Mouse (Mus musculus): ENCODE measurements at regions not wholly inside any gene's neighbourhood (a gene's known extent, or its start where the extent isn't known, plus 50 kb on each side); places are given as distances from the start of the nearest gene placed in this dataset.

- no peak overlapping the region for H3K4me2 ChIP-seq (replicated peaks; ENCODE audit: low read depth)
- no peaks in the 10 kb centered on the region for H3K9me3 ChIP-seq (ENCODE audit: control insufficient read depth)
- ATAC-seq = no peak
- no peaks in the 10 kb centered on the region for H3K27me3 ChIP-seq (replicated peaks; ENCODE audit: control insufficient read depth, insufficient read depth, low read length)
- WGBS = 73% methylated on average over 4 of the region's 4 CpGs
- H3K4me1 ChIP-seq (replicated peaks; ENCODE audit: control insufficient read depth, insufficient read depth, low read length) = no peaks in the 10 kb centered on the region
- no peak for TF ChIP-seq CTCF (IDR thresholded peaks at IDR 0.05; ENCODE audit: low read depth)
- no peak overlapping the region for H3K4me3 ChIP-seq (ENCODE audit: low read depth, low read length)
- no peaks in the 10 kb centered on the region for H3K36me3 ChIP-seq (ENCODE audit: control insufficient read depth, insufficient read depth)
- H3K27ac ChIP-seq (ENCODE audit: low read depth, low read length) = no peak overlapping the region
- no peak overlapping the region for H3K9ac ChIP-seq (ENCODE audit: low read depth, low read length)
These were observed 158.7 kb upstream of the Krr1 start for GRCm38 (mm10) chr10:111813736-111814135.

DNA sequence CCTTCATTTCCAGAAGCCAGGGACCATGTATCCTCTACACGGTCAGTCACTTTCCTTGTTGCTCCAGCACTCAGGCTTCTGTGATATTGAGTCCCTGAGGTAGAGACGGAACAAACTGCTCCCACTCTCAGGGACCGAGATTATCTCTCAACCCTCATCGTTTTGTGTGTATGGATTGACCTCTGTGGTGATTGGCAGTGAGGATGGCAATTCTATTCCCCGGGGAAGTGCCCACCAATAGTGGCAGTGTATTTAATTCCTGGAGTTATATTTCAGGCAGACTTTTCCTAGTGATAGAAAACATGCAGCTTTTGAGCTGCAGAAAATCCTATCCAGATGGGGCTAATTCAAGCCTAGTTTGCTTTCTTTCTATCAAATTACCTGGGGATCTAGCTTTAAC, 157.8 kb upstream of the Krr1 start:
- ATAC-seq = no peak

GRCm38 (mm10) chr10:111815160-111815559, 157.3 kb upstream of the Krr1 start:
- Histone ChIP-seq H3K9me3 (ENCODE audit: control insufficient read depth) (no peaks in the 10 kb centered on the region), H3K4me2 (replicated peaks; ENCODE audit: low read depth) (no peak overlapping the region), H3K27me3 (replicated peaks; ENCODE audit: control insufficient read depth, insufficient read depth, low read length) (no peaks in the 10 kb centered on the region), H3K36me3 (ENCODE audit: control insufficient read depth, insufficient read depth) (no peaks in the 10 kb centered on the region), H3K4me3 (ENCODE audit: low read depth, low read length) (no peak overlapping the region), H3K9ac (ENCODE audit: low read depth, low read length) (no peak overlapping the region), H3K4me1 (replicated peaks; ENCODE audit: control insufficient read depth, insufficient read depth, low read length) (no peaks in the 10 kb centered on the region), H3K27ac (ENCODE audit: low read depth, low read length) (no peak overlapping the region)
- WGBS = 87% methylated on average over 2 of the region's 2 CpGs
- no peak for ATAC-seq
- no peak for TF ChIP-seq CTCF (IDR thresholded peaks at IDR 0.05; ENCODE audit: low read depth)

More for the DNA sequence above, 157.8 kb upstream of the Krr1 start:
- no peaks in the 10 kb centered on the region for H3K27me3 ChIP-seq (replicated peaks; ENCODE audit: control insufficient read depth, insufficient read depth, low read length)
- no peak for TF ChIP-seq CTCF (IDR thresholded peaks at IDR 0.05; ENCODE audit: low read depth)
- no peaks in the 10 kb centered on the region for H3K36me3 ChIP-seq (ENCODE audit: control insufficient read depth, insufficient read depth)
- H3K27ac ChIP-seq (ENCODE audit: low read depth, low read length) = no peak overlapping the region
- H3K9me3 ChIP-seq (ENCODE audit: control insufficient read depth) = no peaks in the 10 kb centered on the region
- no peak overlapping the region for H3K4me2 ChIP-seq (replicated peaks; ENCODE audit: low read depth)
- H3K4me3 ChIP-seq (ENCODE audit: low read depth, low read length) = no peak overlapping the region
- no peaks in the 10 kb centered on the region for H3K4me1 ChIP-seq (replicated peaks; ENCODE audit: control insufficient read depth, insufficient read depth, low read length)
- 69% methylated on average over 5 of the region's 5 CpGs for WGBS
- no peak overlapping the region for H3K9ac ChIP-seq (ENCODE audit: low read depth, low read length)

DNA sequence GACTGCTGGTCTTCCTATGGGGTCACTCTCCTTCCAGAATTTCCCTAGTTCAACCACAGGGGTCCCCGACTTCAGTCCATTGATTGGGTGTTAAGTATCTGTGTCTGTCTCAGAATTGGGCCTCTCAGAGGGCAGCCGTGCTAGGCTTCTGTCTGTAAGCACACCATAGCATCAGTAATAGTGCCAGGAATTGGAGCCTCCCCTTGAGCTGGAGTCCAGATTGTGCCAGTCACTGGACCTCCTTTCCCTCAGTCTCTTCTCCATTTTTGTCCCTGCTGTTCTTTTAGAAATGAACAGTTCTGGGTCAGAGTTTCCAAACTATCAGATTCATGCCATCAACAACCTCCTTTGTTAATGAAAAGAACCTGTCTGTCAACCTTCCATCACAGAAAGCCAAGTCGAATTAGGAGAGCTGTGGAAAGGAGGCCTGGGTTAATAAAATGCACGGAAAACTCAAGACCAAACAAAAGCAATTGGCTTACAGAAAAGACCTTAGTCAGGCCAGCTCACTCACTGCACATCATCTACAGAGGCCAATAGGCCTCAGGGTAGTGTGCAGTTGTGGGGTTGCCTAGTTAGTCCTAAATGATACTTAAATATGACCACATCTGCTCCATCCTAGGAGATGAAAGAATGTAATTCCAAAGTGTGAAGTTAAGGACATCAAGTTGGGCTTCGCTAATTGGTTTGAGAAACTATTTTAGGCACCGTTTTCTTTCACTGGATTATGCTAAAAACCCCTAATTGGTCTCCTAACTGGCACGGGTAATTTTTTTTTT, 156.5 kb upstream of the Krr1 start:
- ATAC-seq = no peak
- H3K9ac ChIP-seq (ENCODE audit: low read depth, low read length) = no peak overlapping the region
- H3K27me3 ChIP-seq (replicated peaks; ENCODE audit: control insufficient read depth, insufficient read depth, low read length) = no peaks in the 10 kb centered on the region
- H3K36me3 ChIP-seq (ENCODE audit: control insufficient read depth, insufficient read depth) = no peaks in the 10 kb centered on the region
- TF ChIP-seq CTCF (IDR thresholded peaks at IDR 0.05; ENCODE audit: low read depth) = no peak
- H3K4me1 ChIP-seq (replicated peaks; ENCODE audit: control insufficient read depth, insufficient read depth, low read length) = no peaks in the 10 kb centered on the region
- no peak overlapping the region for H3K4me2 ChIP-seq (replicated peaks; ENCODE audit: low read depth)
- no peaks in the 10 kb centered on the region for H3K9me3 ChIP-seq (ENCODE audit: control insufficient read depth)
- H3K4me3 ChIP-seq (ENCODE audit: low read depth, low read length) = no peak overlapping the region
- 81% methylated on average over 7 of the region's 7 CpGs for WGBS
- no peak overlapping the region for H3K27ac ChIP-seq (ENCODE audit: low read depth, low read length)

GRCm38 (mm10) chr10:111819755-111820451, 152.6 kb upstream of the Krr1 start:
- H3K36me3 ChIP-seq (ENCODE audit: control insufficient read depth, insufficient read depth) = no peaks in the 10 kb centered on the region
- no peaks in the 10 kb centered on the region for H3K4me1 ChIP-seq (replicated peaks; ENCODE audit: control insufficient read depth, insufficient read depth, low read length)
- H3K4me3 ChIP-seq (ENCODE audit: low read depth, low read length) = no peak overlapping the region
- no peak overlapping the region for H3K9ac ChIP-seq (ENCODE audit: low read depth, low read length)
- no peak for ATAC-seq
- TF ChIP-seq CTCF (IDR thresholded peaks at IDR 0.05; ENCODE audit: low read depth) = no peak
- no peak overlapping the region for H3K4me2 ChIP-seq (replicated peaks; ENCODE audit: low read depth)
- 95% methylated on average over 8 of the region's 8 CpGs for WGBS
- no peak overlapping the region for H3K27ac ChIP-seq (ENCODE audit: low read depth, low read length)
- no peaks in the 10 kb centered on the region for H3K27me3 ChIP-seq (replicated peaks; ENCODE audit: control insufficient read depth, insufficient read depth, low read length)
- no peaks in the 10 kb centered on the region for H3K9me3 ChIP-seq (ENCODE audit: control insufficient read depth)

- Histone ChIP-seq H3K4me1 (replicated peaks; ENCODE audit: control insufficient read depth, insufficient read depth, low read length) (no peaks in the 10 kb centered on the region), H3K9me3 (ENCODE audit: control insufficient read depth) (no peaks in the 10 kb centered on the region), H3K27ac (ENCODE audit: low read depth, low read length) (no peak overlapping the region), H3K9ac (ENCODE audit: low read depth, low read length) (no peak overlapping the region), H3K36me3 (ENCODE audit: control insufficient read depth, insufficient read depth) (no peaks in the 10 kb centered on the region), H3K27me3 (replicated peaks; ENCODE audit: control insufficient read depth, insufficient read depth, low read length) (no peaks in the 10 kb centered on the region), H3K4me2 (replicated peaks; ENCODE audit: low read depth) (no peak overlapping the region), H3K4me3 (ENCODE audit: low read depth, low read length) (no peak overlapping the region)
- 92% methylated on average over 4 of the region's 4 CpGs for WGBS
- no peak for ATAC-seq
- TF ChIP-seq CTCF (IDR thresholded peaks at IDR 0.05; ENCODE audit: low read depth) = no peak
These were observed 147.6 kb upstream of the Krr1 start for GRCm38 (mm10) chr10:111824820-111825219.
